Comparison of ENCODE assay signal across 8 mouse cellular contexts in genomic region chr10:39613973-39614372, GRCm38 (mm10). TPM values are rescaled to one million over a fixed set of nuclear protein-coding genes. Genes with fewer than 3 reads are reported as not detected.
DNase-seq lines count a peak whose midpoint lies in the region; ATAC-seq and TF ChIP-seq lines count a peak whose summit lies in the region.

No protein-coding gene starts in this region.

- no peaks in the 10 kb centered on the region for H3K36me3 ChIP-seq in midbrain, embryonic 11.5 days (ENCODE audit: control insufficient read depth, insufficient read depth, low read length)
- no peaks in the 10 kb centered on the region for H3K36me3 ChIP-seq in midbrain, embryonic 15.5 days (replicated peaks)
- no peaks in the 10 kb centered on the region for H3K36me3 ChIP-seq in limb, embryonic 13.5 days
- H3K36me3 ChIP-seq in small intestine, adult 2 months (ENCODE audit: control insufficient read depth, insufficient read depth, low read length), result peaks cover 7% of the 10 kb centered on the region
- no peaks in the 10 kb centered on the region for H3K36me3 ChIP-seq in thymus, adult 2 months (ENCODE audit: control insufficient read depth, insufficient read depth, low read length)

- no peak for TF ChIP-seq POLR2A in small intestine, adult 2 months (IDR thresholded peaks at IDR 0.05; ENCODE audit: low read depth, low read length)
- no peak for TF ChIP-seq POLR2A in thymus, adult 2 months (IDR thresholded peaks at IDR 0.05; ENCODE audit: control insufficient read depth, extremely low read depth, insufficient read depth, low read length, poor library complexity)

- no peak overlapping the region for H3K4me2 ChIP-seq in midbrain, embryonic 11.5 days
- no peak overlapping the region for H3K4me2 ChIP-seq in midbrain, embryonic 15.5 days
- H3K4me2 ChIP-seq in limb, embryonic 13.5 days (replicated peaks), result peak overlapping the region; percentile 59

- DNase-seq in midbrain, embryonic 11.5 days (ENCODE audit: low spot score, missing footprints), result peak; percentile 72
- peak; percentile 62 for DNase-seq in heart, adult 8-10 months (ENCODE audit: low spot score)
- no peak for DNase-seq in thymus, adult 2 months
- DNase-seq in T-cell, adult 2 months (ENCODE audit: low spot score), result no peak
- DNase-seq in layer of hippocampus, adult 9-10 months (ENCODE audit: low spot score), result no peak

- no peak overlapping the region for H3K9ac ChIP-seq in midbrain, embryonic 11.5 days (ENCODE audit: low read length)
- H3K9ac ChIP-seq in midbrain, embryonic 15.5 days, result no peak overlapping the region
- no peak overlapping the region for H3K9ac ChIP-seq in limb, embryonic 13.5 days

- no peak overlapping the region for H3K27ac ChIP-seq in midbrain, embryonic 11.5 days (ENCODE audit: low read depth, low read length)
- H3K27ac ChIP-seq in midbrain, embryonic 15.5 days, result no peak overlapping the region
- H3K27ac ChIP-seq in limb, embryonic 13.5 days, result peak overlapping the region; percentile 89
- H3K27ac ChIP-seq in small intestine, adult 2 months (ENCODE audit: insufficient read depth, low read depth, low read length), result peak overlapping the region; percentile 77
- H3K27ac ChIP-seq in thymus, adult 2 months (ENCODE audit: control insufficient read depth, insufficient read depth, low read length), result no peak overlapping the region

- peaks cover 8% of the 10 kb centered on the region for H3K4me1 ChIP-seq in midbrain, embryonic 11.5 days (ENCODE audit: control insufficient read depth, insufficient read depth, low read length)
- H3K4me1 ChIP-seq in midbrain, embryonic 15.5 days, result peaks cover 11% of the 10 kb centered on the region
- H3K4me1 ChIP-seq in limb, embryonic 13.5 days, result peaks cover 45% of the 10 kb centered on the region
- peaks cover 23% of the 10 kb centered on the region for H3K4me1 ChIP-seq in small intestine, adult 2 months (ENCODE audit: control insufficient read depth, insufficient read depth, insufficient read length, low read length)
- peaks cover 13% of the 10 kb centered on the region for H3K4me1 ChIP-seq in thymus, adult 2 months (replicated peaks; ENCODE audit: control insufficient read depth, insufficient read depth, low read length)

- H3K9me3 ChIP-seq in midbrain, embryonic 11.5 days (ENCODE audit: control insufficient read depth, low read length), result no peaks in the 10 kb centered on the region
- no peaks in the 10 kb centered on the region for H3K9me3 ChIP-seq in midbrain, embryonic 15.5 days
- H3K9me3 ChIP-seq in limb, embryonic 13.5 days, result no peaks in the 10 kb centered on the region

- WGBS in midbrain, embryonic 11.5 days, result 54% methylated on average over 2 of the region's 2 CpGs
- WGBS in midbrain, embryonic 15.5 days, result 32% methylated on average over 2 of the region's 2 CpGs
- WGBS in limb, embryonic 13.5 days, result 27% methylated on average over 2 of the region's 2 CpGs
- 1% methylated on average over 2 of the region's 2 CpGs for WGBS in small intestine, adult 2 months
- WGBS in thymus, adult 2 months, result 20% methylated on average over 2 of the region's 2 CpGs

- no peak; the same call in 1 of the 2 replicates for ATAC-seq in midbrain, embryonic 11.5 days (ENCODE audit: low FRiP score)
- no peak for ATAC-seq in midbrain, embryonic 15.5 days (replicated peaks)
- ATAC-seq in limb, embryonic 13.5 days (ENCODE audit: low FRiP score, low read depth), result no peak

- no peak for TF ChIP-seq CTCF in small intestine, adult 2 months (IDR thresholded peaks at IDR 0.05; ENCODE audit: extremely low read depth, insufficient read length, insufficient replicate concordance, low read depth, low read length)
- TF ChIP-seq CTCF in thymus, adult 2 months (IDR thresholded peaks at IDR 0.05; ENCODE audit: borderline replicate concordance, control insufficient read depth, extremely low read depth, insufficient read depth, low read length, poor library complexity), result no peak

- no peaks in the 10 kb centered on the region for H3K27me3 ChIP-seq in midbrain, embryonic 11.5 days (ENCODE audit: control insufficient read depth, insufficient read depth, low read length)
- no peaks in the 10 kb centered on the region for H3K27me3 ChIP-seq in midbrain, embryonic 15.5 days (replicated peaks)
- H3K27me3 ChIP-seq in limb, embryonic 13.5 days, result no peaks in the 10 kb centered on the region
- no peaks in the 10 kb centered on the region for H3K27me3 ChIP-seq in small intestine, adult 2 months (ENCODE audit: control insufficient read depth, insufficient read depth, low read length)
- H3K27me3 ChIP-seq in thymus, adult 2 months (ENCODE audit: control insufficient read depth, insufficient read depth, low read length), result no peaks in the 10 kb centered on the region

- no peak overlapping the region for H3K4me3 ChIP-seq in midbrain, embryonic 11.5 days (ENCODE audit: low read depth, low read length)
- no peak overlapping the region for H3K4me3 ChIP-seq in midbrain, embryonic 15.5 days
- peak overlapping the region; percentile 36 for H3K4me3 ChIP-seq in limb, embryonic 13.5 days
- H3K4me3 ChIP-seq in small intestine, adult 2 months (ENCODE audit: low read depth, low read length), result peak overlapping the region; percentile 69
- H3K4me3 ChIP-seq in thymus, adult 2 months (ENCODE audit: control insufficient read depth, insufficient read depth, low read length), result no peak overlapping the region

RNA-seq across cellular contexts. Expression of gene Traf3ip2, which starts 1.2 kb away (rescaled TPM):
- polyA plus RNA-seq in midbrain, embryonic 11.5 days (2014; fragmentation: Nextera tagmentation; extraction: Ambion mirVana), result 3.9 TPM in 2 replicates
- 5.9 and 7.0 TPM in 2 replicates for polyA plus RNA-seq in midbrain, embryonic 15.5 days (2015; fragmentation: Nextera tagmentation; extraction: Ambion mirVana)
- total RNA-seq in heart, adult 8-10 months (2022), result 1 to 10 TPM; 5.3 to 7.3 (median 6.0) TPM
- 8.5 and 9.0 TPM in 2 replicates for polyA plus RNA-seq in limb, embryonic 13.5 days (2015; fragmentation: Nextera tagmentation; extraction: Ambion mirVana)
- polyA plus RNA-seq in small intestine, adult 2 months (2012; rRNA removed), result 16.0 and 26.9 TPM in 2 replicates
- polyA plus RNA-seq in thymus, adult 2 months (2012; rRNA removed), result 20.4 and 21.3 TPM in 2 replicates

Comparison
In these comparisons a context has a peak if more than half of its experiments do, and no peak if none do; other contexts are left out.
1. DNase-seq: peak in midbrain, embryonic 11.5 days (single experiment) and heart, adult 8-10 months (single experiment); none in thymus, adult 2 months (single experiment), T-cell, adult 2 months (single experiment) and layer of hippocampus, adult 9-10 months (single experiment).
2. H3K27ac ChIP-seq: peak in limb, embryonic 13.5 days (single experiment) and small intestine, adult 2 months (single experiment); none in midbrain, embryonic 11.5 days (single experiment), midbrain, embryonic 15.5 days (single experiment) and thymus, adult 2 months (single experiment).
3. H3K4me3 ChIP-seq: peak in limb, embryonic 13.5 days (single experiment) and small intestine, adult 2 months (single experiment); none in midbrain, embryonic 11.5 days (single experiment), midbrain, embryonic 15.5 days (single experiment) and thymus, adult 2 months (single experiment).